Mouse (Mus musculus): Measurements from ENCODE around the gene Rrp7a. TPM values are rescaled to one million over a fixed set of nuclear protein-coding genes. Genes with fewer than 3 reads are reported as not detected.

Rrp7a gene
- polyA plus RNA-seq (2016; fragmentation: Nextera tagmentation; extraction: Ambion mirVana) = 57.5 and 61.1 TPM in 2 replicates

DNA sequence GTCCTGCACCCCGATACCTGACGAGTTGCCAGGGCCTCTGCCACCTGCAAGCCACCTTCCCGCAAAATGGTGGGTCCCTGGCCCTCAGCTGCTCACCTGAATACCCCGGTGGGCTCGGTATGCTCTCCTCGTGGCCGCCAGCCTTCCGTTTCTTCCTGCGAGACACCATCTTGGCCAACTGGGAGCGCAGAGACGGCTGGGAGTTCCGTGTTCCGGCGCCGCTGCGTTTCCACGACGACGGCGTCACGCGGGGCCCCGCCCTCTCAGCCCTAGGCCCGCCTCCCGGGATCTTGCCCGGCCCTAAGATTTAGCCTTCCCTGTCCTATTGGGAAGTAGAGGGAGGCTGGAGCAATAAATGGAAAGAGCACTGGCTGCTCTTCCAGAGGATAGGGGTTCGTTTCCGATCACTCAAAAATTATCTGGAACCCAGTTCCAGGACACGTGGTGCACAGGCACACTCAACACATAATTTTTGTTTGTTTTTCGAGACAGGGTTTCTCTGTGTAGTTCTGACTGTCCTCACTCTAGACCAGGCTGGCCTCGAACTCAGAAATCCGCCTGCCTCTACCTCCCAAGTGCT is at the start of gene Rrp7a:
Gene Rrp7a (minus strand): TSS at position 236 of the 580 bp plus-strand sequence.
- Histone ChIP-seq H3K4me3 (peak within 1 kb of the TSS; percentile 77), H3K4me2 (replicated peaks) (peak within 1 kb of the TSS; percentile 86), H3K9ac (peak within 1 kb of the TSS; percentile 75), H3K27ac (peak within 1 kb of the TSS; percentile 33), H3K4me1 (peaks cover 8% of the 10 kb centered on the region), H3K27me3 (replicated peaks) (no peaks in the 10 kb centered on the region), H3K36me3 (peaks cover 46% of the 10 kb centered on the region), H3K9me3 (no peaks in the 10 kb centered on the region)
- peak; percentile 86 for ATAC-seq (ENCODE audit: low FRiP score, low read depth)
- WGBS = 11% methylated on average over 32 of the region's 32 CpGs

DNA sequence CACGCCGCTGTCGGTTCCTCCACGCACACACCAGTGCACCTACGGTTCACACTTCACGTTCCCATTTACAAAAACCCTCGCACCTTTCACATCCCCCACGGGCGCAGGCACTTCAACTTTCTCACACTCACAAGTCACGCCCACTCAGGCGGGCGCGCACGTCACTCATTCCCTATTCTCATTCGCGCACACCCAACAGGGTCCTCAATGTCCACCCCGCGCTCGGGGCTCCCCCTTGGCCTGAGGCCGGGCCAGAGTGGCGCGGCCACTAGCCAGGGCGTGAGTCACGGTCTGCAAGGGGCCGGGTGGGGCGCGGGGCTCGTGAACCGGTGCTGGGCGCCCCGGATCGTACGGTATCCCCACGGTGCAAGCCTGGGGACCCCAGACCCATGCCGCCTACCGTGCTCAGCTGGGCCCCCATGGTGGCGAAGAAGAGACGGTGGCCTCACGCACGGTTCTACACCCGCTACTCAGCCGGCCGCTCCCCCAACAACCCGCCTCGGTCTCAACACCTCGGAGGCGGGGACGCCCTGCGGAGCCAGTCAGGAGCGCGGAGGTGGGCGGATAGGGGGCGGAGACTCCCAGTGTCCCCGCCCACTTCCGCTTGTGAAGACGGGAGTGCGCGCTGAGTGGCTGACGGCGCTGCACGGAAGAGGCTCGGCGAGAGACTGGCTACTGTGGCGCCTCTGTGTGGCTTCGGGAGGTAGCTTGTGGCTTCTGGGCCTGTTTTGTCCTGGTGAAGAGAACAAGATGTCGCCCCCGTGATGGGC is 49.3 kb upstream of the Rrp7a start:
- WGBS = under 1% methylated on average over 67 of the region's 67 CpGs
- peaks cover 35% of the 10 kb centered on the region for H3K4me1 ChIP-seq
- H3K27me3 ChIP-seq (replicated peaks) = no peaks in the 10 kb centered on the region

DNA sequence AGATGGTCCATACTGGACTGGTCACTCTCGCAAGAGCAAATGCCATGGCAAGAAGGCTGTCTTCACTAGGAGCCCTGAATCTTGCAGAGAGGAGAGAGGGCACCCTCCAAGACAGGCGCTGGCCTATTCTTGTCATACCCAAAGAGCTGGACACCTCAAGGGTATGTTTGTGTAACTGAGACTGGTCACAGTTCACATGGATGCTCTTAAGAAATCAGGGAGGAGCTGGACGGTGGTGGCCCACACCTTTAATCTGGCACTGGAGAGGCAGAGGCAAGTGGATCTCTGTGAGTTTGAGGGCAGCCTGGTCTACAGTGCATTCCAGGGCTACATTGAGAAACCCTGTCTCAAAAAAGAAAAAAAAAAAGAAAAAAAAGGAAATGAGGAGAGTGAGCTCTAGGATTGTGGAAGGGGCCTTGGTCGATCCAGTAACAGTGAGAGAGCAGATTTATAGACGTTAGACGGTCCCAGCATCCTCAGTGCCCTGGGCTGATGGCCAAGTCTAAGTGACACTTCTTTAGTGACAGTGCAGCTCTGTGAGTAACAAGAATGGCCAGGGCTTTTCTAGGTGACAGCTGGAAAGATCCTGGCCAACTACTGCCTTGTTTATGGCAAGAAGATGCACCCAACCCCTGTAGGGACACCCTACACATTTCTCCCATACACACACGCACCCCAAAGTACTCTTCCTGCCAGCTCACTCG is 48.5 kb upstream of the Rrp7a start:
- no peak for ATAC-seq (ENCODE audit: low FRiP score, low read depth)
- WGBS = 51% methylated on average over 8 of the region's 8 CpGs
- Histone ChIP-seq H3K4me2 (replicated peaks) (peak overlapping the region; percentile 80), H3K9me3 (no peaks in the 10 kb centered on the region), H3K27me3 (replicated peaks) (no peaks in the 10 kb centered on the region), H3K4me1 (peaks cover 35% of the 10 kb centered on the region), H3K27ac (no peak overlapping the region), H3K9ac (peak overlapping the region; percentile 72), H3K36me3 (no peaks in the 10 kb centered on the region), H3K4me3 (peak overlapping the region; percentile 58)

More for the DNA sequence above, 49.3 kb upstream of the Rrp7a start:
- Histone ChIP-seq H3K36me3 (no peaks in the 10 kb centered on the region), H3K27ac (peak overlapping the region; percentile 80), H3K9ac (peak overlapping the region; percentile 72), H3K4me3 (peak overlapping the region; percentile 58), H3K4me2 (replicated peaks) (peak overlapping the region; percentile 80), H3K9me3 (no peaks in the 10 kb centered on the region)
- ATAC-seq (ENCODE audit: low FRiP score, low read depth) = peak; percentile 95

DNA sequence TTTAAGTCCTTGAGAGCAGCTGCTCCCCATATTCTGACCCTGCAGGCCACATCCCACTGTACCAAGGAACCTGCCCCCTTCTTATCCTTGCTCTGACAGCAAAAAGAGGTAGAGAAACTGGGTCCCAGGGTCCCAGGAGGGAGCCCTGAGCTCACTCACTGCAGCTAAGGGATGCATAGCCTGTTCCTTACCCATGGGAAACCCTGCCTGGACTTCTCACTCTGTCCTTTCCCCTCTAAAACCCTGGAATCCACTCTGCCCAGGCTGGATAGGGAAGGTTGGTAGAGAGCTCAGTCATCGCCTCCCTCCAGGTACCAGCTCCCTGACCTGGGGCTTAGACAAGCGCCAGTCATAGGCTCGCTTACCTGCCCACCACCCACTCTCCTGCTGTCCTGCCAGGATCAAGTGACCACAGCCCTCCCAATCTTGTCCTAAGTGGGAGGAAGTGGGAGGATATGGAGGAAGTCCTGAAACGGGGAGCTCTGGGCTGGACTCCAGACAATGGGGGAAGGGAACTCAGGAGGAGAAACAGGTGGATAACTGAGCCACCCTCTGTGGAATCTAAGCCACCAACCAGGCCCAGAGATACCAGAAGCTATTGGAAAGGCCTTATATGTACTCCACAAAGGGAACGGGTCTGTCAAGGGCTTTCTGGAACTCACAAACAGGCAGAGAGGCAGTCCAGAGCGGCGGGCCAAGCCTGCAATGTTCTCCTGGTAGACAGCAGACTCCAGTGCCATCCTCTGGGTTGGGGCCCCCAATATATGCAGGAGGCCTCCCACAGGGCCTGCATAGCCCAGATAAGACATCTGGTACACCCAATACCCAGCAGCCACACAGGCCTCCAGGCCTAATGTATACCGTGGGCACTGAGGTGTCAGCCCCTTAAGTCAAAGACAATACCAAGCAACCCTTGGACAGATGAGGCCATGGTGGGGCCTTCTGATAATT is 47.4 kb upstream of the Rrp7a start:
- no peak for ATAC-seq (ENCODE audit: low FRiP score, low read depth)
- Histone ChIP-seq H3K27me3 (replicated peaks) (no peaks in the 10 kb centered on the region), H3K4me1 (peaks cover 35% of the 10 kb centered on the region), H3K4me2 (replicated peaks) (peak overlapping the region; percentile 14), H3K4me3 (no peak overlapping the region), H3K27ac (no peak overlapping the region), H3K36me3 (peaks cover 4% of the 10 kb centered on the region; the same call in 1 of the 2 replicates), H3K9me3 (no peaks in the 10 kb centered on the region), H3K9ac (peak overlapping the region; percentile 26; the same call in 1 of the 2 replicates)
- WGBS = 85% methylated on average over 8 of the region's 8 CpGs

DNA sequence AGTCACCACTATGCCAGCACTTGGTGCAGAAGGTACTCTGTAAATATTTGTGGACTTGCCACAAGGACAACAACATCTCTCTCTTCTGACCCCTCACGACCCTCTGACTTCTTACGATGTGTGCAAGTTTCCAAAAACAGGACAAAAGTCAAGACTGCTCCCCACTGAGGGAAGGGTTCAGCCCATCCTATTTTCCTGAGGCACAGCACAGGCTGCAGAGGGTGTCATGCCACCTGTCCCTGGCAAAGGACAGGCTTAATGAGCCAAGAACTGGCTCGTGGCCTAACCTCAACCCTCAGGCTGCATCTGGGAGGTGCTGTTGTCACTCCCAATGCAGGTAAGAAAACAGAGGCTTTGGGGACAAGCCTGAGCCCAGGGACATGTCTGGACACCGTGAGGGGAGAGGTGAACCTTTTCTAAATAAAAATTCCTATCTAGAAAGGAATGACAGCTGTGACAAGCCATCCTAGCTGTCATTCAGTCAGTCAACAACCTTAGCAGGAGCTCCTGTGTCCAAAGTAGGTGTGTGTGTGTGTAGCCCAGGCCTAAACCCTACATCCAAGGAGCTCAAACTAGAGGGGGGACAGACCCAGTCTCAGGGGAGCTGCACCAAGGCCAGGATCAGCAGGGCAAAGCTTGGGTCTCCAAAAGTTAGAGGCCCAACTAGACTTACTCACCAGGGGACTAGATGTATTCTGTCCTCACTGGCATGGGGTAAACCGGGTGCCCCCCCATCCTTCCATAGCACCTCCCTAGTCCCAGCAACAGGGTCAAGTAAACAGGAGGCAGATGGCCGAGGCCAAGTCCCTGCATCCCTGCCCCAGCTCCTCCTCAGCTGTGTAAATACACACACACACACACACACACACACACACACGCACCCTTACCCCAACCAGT is 46.5 kb upstream of the Rrp7a start:
- Histone ChIP-seq H3K4me3 (no peak overlapping the region), H3K9ac (peak overlapping the region; percentile 26; the same call in 1 of the 2 replicates), H3K4me2 (replicated peaks) (0 out of 2 replicates have a peak overlapping the region, but pooled peaks have one; percentile 14), H3K27me3 (replicated peaks) (no peaks in the 10 kb centered on the region), H3K27ac (no peak overlapping the region), H3K9me3 (no peaks in the 10 kb centered on the region), H3K36me3 (peaks cover 8% of the 10 kb centered on the region; the same call in 1 of the 2 replicates), H3K4me1 (peaks cover 35% of the 10 kb centered on the region)
- no peak for ATAC-seq (ENCODE audit: low FRiP score, low read depth)
- WGBS = 78% methylated on average over 7 of the region's 7 CpGs

DNA sequence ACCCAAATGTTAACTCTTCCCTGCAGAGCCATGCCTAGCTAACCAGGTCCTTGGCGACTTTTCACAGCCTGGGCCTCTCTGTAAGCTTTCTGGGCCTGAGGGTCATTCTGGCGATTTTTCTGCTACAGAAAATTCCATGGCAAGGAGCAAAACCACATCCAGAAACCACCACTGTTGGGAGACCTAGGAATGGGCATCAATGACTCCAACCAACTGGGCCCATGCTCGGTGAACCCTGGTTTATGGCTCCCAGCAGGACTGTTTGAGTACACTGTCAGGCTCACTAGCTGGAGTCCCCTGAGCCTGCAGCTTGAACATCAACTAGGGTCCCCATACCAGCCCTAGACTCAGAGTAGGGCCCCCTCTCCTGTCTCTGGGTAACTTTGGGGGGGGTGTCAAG is 45.7 kb upstream of the Rrp7a start:
- Histone ChIP-seq H3K4me1 (peaks cover 35% of the 10 kb centered on the region), H3K36me3 (peaks cover 8% of the 10 kb centered on the region)

DNA sequence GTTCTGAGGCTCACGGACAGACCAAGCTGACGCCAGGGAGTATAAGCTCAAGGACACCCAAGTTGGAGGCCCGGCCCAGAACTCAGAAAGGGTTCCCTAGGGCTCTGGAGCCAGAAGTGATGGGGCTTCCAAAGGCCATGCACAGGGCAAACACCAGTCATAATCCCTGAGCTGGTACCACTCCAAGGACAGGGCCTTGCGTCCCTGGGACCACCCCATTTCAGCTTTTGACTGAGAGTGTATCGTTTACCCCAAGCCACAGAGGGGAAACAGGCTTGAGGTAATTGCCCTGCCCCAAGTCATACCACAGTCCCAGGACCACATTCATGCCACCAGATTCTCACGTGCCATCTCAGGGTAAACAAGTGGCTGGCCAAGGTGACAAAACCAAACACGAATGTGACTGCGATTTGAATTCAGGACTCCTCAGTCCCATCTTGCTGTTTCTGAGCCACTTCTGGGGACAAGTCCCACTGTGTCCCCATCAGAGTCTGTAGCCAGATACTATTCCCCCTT is 45.0 kb upstream of the Rrp7a start:
- Histone ChIP-seq H3K4me3 (no peak overlapping the region), H3K9me3 (no peaks in the 10 kb centered on the region), H3K9ac (no peak overlapping the region), H3K4me2 (replicated peaks) (no peak overlapping the region), H3K27ac (no peak overlapping the region), H3K27me3 (replicated peaks) (no peaks in the 10 kb centered on the region), H3K4me1 (peaks cover 28% of the 10 kb centered on the region), H3K36me3 (peaks cover 15% of the 10 kb centered on the region)
- 93% methylated on average over 8 of the region's 8 CpGs for whole genome bisulfite sequencing
- ATAC-seq (ENCODE audit: low FRiP score, low read depth) = no peak

More for the DNA sequence above, 45.7 kb upstream of the Rrp7a start:
- ATAC-seq (ENCODE audit: low FRiP score, low read depth) = no peak
- Histone ChIP-seq H3K4me2 (replicated peaks) (no peak overlapping the region), H3K9ac (no peak overlapping the region), H3K27me3 (replicated peaks) (no peaks in the 10 kb centered on the region), H3K9me3 (no peaks in the 10 kb centered on the region), H3K27ac (no peak overlapping the region), H3K4me3 (no peak overlapping the region)
- WGBS = 81% methylated on average over 3 of the region's 3 CpGs

DNA sequence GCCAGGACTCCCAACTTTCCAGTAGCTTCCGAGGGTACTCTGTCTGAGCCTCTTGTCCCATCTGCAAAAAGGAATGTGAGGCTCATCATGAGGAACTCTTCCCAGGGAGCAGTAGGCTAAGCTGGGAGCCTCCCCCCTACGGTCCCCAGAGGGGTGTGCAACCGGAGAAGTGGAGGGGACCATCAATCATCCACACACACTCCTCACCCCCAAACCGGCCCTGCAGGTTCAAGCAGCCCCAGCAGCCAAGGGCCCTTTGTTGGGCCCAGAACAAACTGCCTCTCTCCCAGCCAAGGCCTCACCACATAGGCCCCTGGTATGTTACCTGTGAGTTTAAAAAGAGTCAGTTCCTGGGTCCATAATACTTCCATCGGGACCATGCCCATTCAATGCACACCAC is 44.5 kb upstream of the Rrp7a start:
- Histone ChIP-seq H3K9ac (no peak overlapping the region), H3K4me2 (replicated peaks) (no peak overlapping the region), H3K4me1 (peaks cover 28% of the 10 kb centered on the region), H3K4me3 (no peak overlapping the region), H3K36me3 (peaks cover 19% of the 10 kb centered on the region), H3K27ac (no peak overlapping the region), H3K27me3 (replicated peaks) (no peaks in the 10 kb centered on the region), H3K9me3 (no peaks in the 10 kb centered on the region)
- WGBS = 65% methylated on average over 5 of the region's 5 CpGs
- no peak for ATAC-seq (ENCODE audit: low FRiP score, low read depth)

DNA sequence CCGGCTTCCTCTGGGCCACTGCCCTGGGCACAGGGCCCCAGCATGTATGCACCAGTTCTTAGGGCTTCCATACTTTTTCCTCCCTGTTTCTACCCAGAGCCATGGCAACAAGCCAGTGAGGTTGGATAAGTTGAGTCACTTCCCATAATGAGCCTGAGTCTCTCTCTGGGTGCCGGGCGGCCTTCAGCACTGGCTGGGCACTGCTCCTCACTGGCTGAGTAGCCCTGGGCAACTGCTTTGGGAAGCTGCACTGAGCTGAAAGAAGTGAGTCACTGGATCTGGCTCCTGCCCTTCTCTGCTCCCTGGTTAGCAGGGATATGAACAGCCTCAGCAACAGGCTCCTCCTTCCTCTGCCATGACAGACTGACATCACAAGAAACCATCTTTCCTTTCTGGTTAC is 44.0 kb upstream of the Rrp7a start:
- H3K27ac ChIP-seq = no peak overlapping the region
- H3K9ac ChIP-seq = no peak overlapping the region
- H3K9me3 ChIP-seq = no peaks in the 10 kb centered on the region
- no peak overlapping the region for H3K4me3 ChIP-seq
- H3K4me2 ChIP-seq (replicated peaks) = no peak overlapping the region
- H3K36me3 ChIP-seq = peaks cover 22% of the 10 kb centered on the region
- H3K27me3 ChIP-seq (replicated peaks) = no peaks in the 10 kb centered on the region
- H3K4me1 ChIP-seq = peaks cover 27% of the 10 kb centered on the region
- WGBS = 86% methylated on average over 3 of the region's 3 CpGs
- no peak for ATAC-seq (ENCODE audit: low FRiP score, low read depth)

DNA sequence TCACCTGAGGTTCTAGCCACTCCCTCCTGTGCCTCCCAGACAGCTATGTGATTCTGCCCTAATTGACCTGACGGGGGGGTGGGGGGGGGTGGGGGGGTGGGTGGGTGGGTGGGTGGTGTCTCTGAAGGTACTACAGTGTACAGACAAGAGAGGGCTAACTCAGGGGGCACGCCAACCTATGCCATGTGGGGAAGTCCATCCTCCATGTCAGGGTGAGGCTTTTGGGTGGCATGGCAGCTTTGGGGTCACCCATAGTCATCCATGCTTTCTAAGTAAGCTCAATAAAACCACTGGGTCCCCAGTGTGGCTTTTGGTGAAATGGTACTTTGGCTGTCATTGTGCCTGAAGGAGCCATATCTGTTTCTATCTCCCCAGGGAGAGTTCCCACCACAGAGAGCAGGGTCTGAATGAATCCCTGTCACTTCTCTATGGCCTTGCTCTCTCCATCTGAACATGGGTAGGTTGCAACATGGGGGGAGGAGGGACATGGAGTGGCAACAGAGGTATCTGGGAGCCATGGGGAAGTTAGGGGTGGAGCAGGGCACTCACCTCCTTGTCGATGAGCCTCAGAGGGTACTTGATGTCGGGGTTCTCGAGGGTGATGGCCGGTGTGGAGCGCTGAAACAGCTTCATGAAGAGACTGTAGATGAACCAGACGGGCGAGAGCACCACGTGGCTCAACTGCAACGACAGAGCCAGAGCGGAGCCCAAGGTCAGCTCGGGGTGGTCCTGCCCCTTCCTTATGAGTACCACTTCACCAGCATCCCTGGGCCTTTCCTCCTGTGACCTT is 43.1 kb upstream of the Rrp7a start:
- Histone ChIP-seq H3K9ac (no peak overlapping the region), H3K4me3 (no peak overlapping the region), H3K9me3 (no peaks in the 10 kb centered on the region), H3K27ac (no peak overlapping the region), H3K4me1 (peaks cover 25% of the 10 kb centered on the region), H3K4me2 (replicated peaks) (no peak overlapping the region), H3K27me3 (replicated peaks) (no peaks in the 10 kb centered on the region), H3K36me3 (peaks cover 29% of the 10 kb centered on the region)
- ATAC-seq (ENCODE audit: low FRiP score, low read depth) = no peak
- WGBS = 90% methylated on average over 13 of the region's 13 CpGs
